Mouse (Mus musculus) urinary bladder, postnatal 36 days (tissue): ENCODE results near the gene Kank3.

Source experiments
- DNase-seq, 2 experiments: peaks; one replicate each; pipeline ENCODE4 v3.0.0; 2022; ENCODE audit warnings: low spot score in 2 of 2, mixed read lengths in 1 of 2

Kank3 gene

DNA sequence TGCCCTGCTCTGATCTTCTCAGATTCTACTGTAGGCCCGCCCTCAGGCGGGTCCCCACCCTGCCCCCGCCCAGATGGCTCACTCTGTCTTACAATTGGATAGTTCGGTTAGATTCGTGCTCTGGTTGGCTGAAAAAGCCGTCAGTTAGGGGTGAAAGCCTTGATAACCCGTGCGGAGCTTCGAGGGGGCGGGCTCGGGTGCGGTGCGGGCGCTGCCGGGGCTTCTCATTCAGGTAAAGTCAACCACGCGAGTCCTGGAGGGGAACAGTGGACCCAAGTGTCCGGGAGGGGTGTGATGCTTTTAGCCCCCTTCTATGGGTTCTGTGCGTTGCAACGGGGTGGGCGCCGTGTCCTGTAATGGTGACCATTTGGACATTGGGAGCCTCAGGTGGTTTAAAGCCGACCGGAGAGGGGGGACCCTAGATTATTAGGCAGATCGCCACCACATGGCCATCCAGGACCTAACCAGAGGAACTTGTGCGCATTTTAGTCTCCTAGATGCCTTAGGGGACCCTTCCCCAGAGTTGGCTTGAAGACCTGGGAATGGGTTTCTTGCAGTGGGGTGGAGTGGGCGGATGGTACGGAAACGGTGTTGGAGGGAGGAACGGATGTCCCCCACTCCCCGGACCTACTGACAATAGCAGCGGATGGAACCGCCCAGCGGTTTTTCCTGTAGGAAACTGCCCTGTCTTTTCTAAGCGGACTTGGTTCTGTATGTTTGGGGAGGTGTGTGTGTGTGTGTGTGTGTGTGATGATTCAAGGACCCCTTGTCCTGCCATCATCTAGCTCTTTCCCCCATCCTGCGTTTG lies at the start of gene Kank3:
TSS of gene Kank3 (plus strand) at position 186 of the 808 bp plus-strand sequence.
- DNase-seq, result peak; percentile 93 to 94

- DNase-seq, result no peak
These were observed 43.9 kb upstream of the Kank3 start for GRCm38 (mm10) chr17:33766389-33766788.

DNA sequence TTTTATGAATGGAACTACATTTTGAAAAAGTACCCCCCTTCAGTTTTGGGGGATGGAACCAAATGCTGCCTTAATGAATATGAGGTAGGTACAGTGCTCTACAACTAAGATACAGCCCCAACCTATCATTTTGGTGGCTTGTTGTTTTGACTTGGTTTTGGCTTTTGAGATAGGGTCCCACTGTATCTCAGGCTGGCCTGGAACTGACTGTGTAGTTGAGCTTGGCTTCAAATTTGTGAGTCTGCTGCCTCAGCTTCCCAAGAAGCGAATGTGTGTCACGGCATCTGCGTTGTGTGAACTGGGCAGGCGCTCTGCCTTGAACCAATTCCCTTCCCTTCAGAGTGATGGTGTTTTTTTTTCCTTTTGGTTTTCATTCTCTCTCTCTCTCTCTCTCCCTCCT lies 38.7 kb upstream of the Kank3 start:
- no peak for DNase-seq

GRCm38 (mm10) chr17:33773426-33773825 lies 36.9 kb upstream of the Kank3 start:
- DNase-seq, result no peak

DNA sequence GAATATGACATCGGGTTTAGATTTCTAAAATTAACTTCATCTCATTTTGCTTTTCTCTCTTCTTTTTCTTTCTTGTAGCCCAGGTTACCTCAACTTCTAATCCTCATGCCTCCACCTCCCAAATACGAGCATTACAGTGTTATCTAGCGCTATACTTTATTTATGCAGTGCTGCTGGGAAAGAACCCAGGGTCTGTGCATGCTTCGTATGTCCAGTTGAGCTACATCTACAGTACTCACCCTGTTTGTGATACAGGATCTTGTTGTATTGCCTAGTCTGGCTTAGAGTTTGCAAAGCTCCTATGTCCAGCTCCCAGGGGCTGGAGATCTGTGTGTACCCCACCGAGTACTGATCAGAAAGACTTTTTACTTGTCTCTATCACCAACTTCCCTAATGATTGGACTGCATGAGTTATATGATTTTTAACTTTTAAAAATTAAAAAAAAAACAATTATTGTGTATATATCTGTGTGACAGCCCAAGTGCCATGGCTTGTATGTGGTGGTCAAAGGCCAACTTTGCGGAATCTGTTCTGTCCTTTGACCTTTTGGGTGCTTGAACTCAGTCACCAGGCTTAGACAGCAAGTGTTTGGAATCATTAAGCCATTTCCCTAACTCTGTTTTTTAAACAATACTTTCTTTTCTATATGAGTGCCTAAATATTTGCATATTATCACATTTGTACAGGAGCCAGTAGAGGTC lies 36.3 kb upstream of the Kank3 start:
- DNase-seq, result no peak

DNA sequence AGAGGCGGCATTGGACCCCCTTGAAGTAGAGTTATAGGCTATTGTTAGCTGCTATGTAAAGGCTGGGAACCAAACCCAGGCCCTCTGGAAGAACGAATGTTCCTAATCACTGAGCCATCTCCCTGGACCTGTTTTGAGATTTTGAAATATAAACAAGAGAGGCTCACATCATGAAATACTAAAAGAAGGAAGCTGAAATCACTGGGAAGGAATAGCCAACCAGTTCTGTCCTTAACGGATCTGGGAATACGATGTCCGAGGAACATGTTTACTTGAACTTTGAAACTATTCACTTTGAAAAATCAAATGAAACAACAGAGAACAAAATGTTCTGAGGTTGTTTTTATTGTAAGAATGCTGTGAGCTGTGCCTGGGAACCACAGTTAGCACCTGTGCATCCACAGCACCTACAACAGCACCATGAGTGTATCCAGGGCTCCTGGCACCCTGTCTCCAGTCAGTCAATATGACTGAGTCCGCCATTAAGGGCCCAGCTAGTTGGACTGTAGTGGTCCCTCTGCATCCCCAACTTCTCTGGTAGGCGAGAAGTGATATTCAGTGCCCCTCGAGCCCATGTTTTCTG lies 35.7 kb upstream of the Kank3 start:
- no peak for DNase-seq

DNA sequence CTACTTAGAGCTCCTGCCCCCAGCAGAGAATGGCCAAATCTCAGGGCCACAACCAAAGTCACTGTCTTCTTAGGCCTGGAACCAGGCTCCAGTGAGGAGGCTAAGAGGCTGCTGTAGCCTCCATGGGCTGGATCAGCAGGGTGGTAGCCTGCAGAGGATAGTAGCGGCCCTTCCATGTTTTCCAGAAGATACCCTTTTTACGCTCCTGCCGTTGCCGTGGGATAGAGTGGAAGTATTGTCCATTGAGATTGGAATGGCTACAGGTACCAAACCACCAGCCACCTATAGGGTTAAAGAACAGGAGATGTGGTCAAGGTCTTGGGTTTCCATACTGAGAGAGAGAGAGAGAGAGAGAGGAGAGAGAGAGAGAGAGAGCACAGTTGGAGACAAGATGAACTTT lies 35.0 kb upstream of the Kank3 start:
- DNase-seq, result no peak

DNA sequence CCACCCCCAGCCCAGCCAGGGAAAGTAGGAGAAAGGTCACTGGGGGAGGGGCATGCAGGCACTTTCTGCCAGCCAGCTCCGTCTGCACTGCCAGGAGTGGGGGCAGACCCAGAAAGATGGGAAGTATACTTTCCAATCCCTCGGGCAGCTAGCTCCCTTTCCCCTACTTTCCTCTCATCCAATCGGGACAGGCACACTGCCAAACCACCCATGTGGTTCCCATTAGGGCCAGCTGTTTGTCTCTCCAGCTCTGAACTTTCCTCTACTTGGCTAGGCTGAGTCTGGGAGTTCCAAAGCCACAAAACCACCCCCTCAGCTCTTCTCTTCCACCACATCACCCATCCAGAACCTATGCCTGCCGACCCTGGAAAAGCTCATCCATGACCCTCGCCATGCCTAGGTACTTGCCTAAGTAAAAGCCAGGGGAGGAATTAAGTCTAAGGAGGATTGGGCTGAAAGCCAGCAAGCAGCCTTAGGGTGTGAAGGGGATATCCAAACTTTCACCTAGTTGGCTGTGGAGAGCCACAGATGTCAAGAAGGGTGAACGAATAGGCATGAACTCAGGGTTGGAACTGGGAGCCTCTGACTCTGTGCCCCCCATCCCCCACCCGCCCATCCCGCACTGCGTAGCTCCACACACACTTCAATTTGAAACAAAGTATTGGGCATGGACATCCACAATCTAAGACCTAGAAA lies 30.9 kb upstream of the Kank3 start:
- DNase-seq, result peak; percentile 83 to 94

DNA sequence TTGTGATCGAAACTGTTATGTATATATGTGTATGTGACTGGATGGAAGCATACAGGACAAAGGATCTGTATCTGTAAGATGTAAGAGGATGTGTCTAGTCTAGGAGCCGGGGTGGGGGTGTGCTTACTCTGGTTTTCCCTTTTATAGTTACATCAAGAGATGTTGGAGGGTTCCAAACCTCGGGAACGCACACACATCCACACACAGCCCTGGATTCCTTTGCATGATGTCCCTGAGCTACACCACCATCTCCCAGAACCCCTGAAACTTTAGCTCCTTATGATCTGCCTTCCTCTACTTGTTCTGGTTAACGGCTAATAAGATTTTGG lies 30.4 kb upstream of the Kank3 start:
- no peak for DNase-seq

GRCm38 (mm10) chr17:33780431-33780830 lies 29.9 kb upstream of the Kank3 start:
- DNase-seq, result peak in 1 of 2 experiments; percentile 63

- DNase-seq, result peak; percentile 53 to 88
These were observed 29.0 kb upstream of the Kank3 start, which contains the start of gene Angptl4 for GRCm38 (mm10) chr17:33781124-33781977. Angptl4 (minus strand) TSS chr17:33781830.

DNA sequence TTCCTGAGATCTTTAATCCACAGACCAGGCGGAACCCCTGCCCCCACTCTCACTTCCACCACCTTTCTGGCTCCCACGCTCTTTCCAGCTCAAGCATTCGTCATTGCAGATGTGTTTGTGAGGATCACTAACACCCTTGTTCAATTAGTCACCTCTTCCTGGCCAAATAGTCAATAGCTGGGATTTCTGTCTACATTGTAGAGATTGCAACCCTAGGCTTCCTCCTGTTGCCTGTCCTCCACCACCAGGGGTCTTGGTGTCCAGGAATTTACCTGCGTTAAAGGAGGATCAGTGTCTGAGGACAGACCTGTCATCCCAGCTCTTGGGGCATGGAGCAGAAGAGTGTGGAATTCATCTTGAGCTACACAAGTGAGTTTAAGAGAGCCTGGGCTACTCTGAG lies 28.3 kb upstream of the Kank3 start:
- no peak for DNase-seq

DNA sequence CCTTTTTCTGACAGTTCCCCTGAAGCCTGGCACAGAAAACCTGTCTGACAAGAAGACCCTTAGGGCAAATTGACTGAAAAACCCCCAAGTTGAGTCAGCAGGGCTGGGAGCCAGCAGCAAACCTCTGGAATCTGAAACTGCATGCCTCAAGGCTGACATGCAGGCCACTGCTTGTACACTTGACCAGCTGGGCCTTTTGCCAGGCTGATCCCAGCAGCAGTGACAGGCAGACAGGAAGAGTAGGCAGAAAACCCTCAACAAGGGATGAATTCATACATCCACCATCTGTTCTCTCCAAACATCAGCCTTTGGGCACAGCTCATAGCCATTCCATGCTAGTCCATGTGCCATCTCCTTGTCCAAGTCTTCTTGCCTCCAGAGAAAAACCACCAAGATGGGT lies 26.9 kb upstream of the Kank3 start:
- DNase-seq, result peak; percentile 76 to 89

DNA sequence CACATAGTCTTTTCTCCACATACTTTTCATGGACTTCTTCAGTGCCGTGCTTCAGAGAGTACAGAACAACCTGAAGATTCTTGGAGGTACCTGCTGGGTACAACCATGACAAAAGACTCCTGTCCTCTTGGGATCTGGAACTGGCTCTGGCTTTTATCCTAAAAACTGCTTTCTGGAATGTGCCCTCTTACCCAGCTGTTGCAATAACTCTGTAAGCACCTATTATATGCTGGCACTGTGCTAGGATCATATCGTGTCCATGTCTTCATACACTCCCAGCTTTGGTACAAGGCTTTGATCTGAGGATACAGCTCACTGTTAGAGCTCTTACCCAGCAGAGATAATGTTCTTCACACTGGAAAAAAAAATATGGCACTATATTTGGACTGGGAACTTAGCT lies 25.4 kb upstream of the Kank3 start:
- no peak for DNase-seq

DNA sequence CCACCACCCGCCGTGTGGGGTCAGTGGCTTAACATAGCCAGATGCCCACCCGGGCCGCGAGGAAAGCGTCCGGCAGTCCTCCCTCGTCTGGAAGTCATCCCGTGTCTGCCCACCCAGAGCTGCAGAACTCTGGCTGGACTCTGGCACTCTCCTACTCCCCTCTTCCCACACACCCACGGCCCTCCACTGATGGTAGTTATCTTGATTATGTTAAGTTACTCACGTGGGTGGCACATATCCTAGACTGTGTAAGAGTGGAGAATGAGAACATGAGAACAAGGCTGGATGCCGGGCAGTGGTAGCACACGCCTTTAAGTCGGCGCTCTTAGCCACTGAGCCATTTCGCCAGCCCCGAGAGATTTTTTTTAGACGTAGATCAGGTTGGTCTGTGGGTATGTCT lies 23.9 kb upstream of the Kank3 start:
- no peak for DNase-seq

DNA sequence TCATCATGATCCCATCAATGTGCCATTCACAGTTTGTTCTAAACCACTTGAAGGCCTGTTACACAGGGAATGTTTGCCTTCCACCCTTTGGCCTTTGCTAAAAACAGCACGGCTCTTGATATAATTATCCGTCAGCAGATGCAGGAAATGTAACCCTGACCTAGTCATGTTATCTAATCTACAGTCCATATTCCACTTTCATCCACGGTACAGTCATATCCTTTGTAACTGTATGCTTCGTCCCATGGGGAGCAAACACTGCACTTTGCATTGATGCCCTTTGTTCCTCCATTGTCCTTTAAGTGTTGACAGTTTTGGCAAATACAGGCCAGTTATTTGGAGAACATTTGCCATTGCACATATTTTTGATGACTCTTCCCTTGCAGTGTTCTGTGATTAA lies 21.6 kb upstream of the Kank3 start:
- DNase-seq, result no peak

DNA sequence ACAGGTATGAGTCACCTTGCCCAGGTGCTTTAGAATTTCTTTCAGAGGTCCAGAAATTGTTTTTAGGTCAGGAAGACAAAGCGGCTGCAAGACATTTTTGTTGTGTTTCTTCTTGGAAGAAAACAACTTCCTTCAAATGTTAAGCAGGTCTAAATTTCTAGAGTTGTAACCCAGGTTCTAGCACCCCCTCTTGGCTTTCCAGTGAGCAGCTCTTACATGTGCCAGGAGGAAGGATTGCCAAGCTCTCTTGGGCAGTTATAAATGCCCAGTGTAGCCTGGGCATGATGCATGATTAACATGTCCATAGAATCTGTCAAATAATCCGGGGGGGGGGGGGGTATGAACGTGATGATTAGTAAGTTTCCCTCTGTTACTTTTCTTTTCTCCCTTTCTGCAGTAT lies 12.0 kb upstream of the Kank3 start:
- DNase-seq, result no peak

- DNase-seq, result no peak
These were observed 11.0 kb upstream of the Kank3 start for GRCm38 (mm10) chr17:33799277-33799676.

DNA sequence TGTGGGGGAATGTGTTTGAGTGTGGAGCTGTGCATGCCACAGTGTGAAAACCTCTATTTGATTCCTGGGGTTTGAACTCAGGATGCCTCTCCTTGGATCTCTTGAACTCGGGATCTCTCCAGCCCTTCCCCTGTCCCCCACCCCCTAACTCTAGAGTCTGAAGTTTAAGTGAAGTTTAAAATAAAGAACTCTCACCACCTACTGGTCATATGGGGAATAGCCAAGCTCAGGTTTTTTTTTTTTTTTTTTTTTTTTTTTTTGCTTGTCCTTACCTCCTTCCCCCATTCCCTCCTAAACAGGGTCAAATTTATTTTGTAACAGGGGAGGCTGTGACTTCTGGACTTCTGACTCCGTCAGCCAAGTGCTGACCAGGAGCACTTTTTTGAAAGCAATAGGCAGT lies 8.1 kb upstream of the Kank3 start:
- no peak for DNase-seq

GRCm38 (mm10) chr17:33804205-33804604 lies 6.1 kb upstream of the Kank3 start:
- DNase-seq, result no peak

DNA sequence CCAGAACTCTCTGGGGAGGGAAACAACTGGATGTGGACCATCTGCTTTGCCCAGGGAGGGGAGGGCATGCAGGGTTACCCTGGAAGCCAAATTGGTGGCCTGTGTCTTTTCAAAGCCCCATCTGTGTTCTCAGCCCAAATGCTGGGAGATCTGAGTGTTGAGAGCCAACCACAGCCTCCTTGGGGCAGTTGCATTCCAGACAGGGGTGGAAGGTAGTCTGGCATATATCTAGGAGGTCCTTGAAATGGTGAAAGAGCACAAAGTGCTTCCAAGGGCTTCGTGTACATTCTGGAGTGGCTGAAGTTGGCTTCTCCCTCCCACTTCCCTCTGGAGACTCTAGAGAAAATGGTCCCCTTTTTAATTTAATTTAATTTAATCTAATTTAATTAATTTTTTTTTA lies 5.6 kb upstream of the Kank3 start:
- DNase-seq, result no peak
